Mouse (Mus musculus): Measurements from ENCODE around the gene Coq10b. TPM values are rescaled to one million over a fixed set of nuclear protein-coding genes. Genes with fewer than 3 reads are reported as not detected.
"Not testable (repeated sequence)": the region's sequence is repeated elsewhere in the genome, so short reads cannot be mapped to it uniquely, and the experiment has no call there.

Coq10b gene
- 31.0 and 31.3 TPM in 2 replicates for polyA plus RNA-seq (2016; fragmentation: Nextera tagmentation; extraction: Ambion mirVana)

- peak within 1 kb of the TSS; percentile 78 for H3K27ac ChIP-seq
- peak within 1 kb of the TSS; percentile 92 for H3K4me3 ChIP-seq (replicated peaks)
- under 1% methylated on average over 46 of the region's 46 CpGs for WGBS
- H3K9ac ChIP-seq: peak within 1 kb of the TSS; percentile 74
- peaks cover 11% of the 10 kb centered on the region for H3K4me1 ChIP-seq
- ATAC-seq (ENCODE audit: low FRiP score): peak; percentile 100
- H3K27me3 ChIP-seq: peaks cover 5% of the 10 kb centered on the region; the same call in 1 of the 2 replicates
- H3K9me3 ChIP-seq: no peaks in the 10 kb centered on the region
- peak within 1 kb of the TSS; percentile 82 for H3K4me2 ChIP-seq
- peaks cover 6% of the 10 kb centered on the region; the same call in 1 of the 2 replicates for H3K36me3 ChIP-seq (replicated peaks)
Observed at GRCm38 (mm10) chr1:55052355-55052953, at the start of gene Coq10b. Gene Coq10b (plus strand): TSS chr1:55052770.

- not testable (repeated sequence) for H3K9me3 ChIP-seq; H3K4me2 ChIP-seq; H3K27me3 ChIP-seq; H3K4me3 ChIP-seq (replicated peaks); H3K4me1 ChIP-seq; H3K9ac ChIP-seq; ATAC-seq (ENCODE audit: low FRiP score); H3K27ac ChIP-seq
- 94% methylated on average over 2 of the region's 2 CpGs for WGBS
- peaks cover 71% of the 10 kb centered on the region for H3K36me3 ChIP-seq (replicated peaks)
Observed at GRCm38 (mm10) chr1:55008313-55008712, 44.3 kb upstream of the Coq10b start.

GRCm38 (mm10) chr1:55012513-55012912, 40.1 kb upstream of the Coq10b start:
- no peak overlapping the region for H3K9ac ChIP-seq
- ATAC-seq (ENCODE audit: low FRiP score): no peak

GRCm38 (mm10) chr1:55021907-55022306, 30.7 kb upstream of the Coq10b start:
- Histone ChIP-seq H3K9ac (no peak overlapping the region), H3K36me3 (replicated peaks) (peaks cover 20% of the 10 kb centered on the region)

More at GRCm38 (mm10) chr1:55012513-55012912, 40.1 kb upstream of the Coq10b start:
- Histone ChIP-seq H3K27ac (no peak overlapping the region), H3K27me3 (no peaks in the 10 kb centered on the region), H3K4me2 (no peak overlapping the region), H3K36me3 (replicated peaks) (peaks cover 70% of the 10 kb centered on the region), H3K4me1 (no peaks in the 10 kb centered on the region), H3K4me3 (replicated peaks) (no peak overlapping the region), H3K9me3 (no peaks in the 10 kb centered on the region)
- 56% methylated on average over 3 of the region's 3 CpGs for WGBS

GRCm38 (mm10) chr1:55025656-55026430, 26.7 kb upstream of the Coq10b start:
- H3K36me3 ChIP-seq (replicated peaks): no peaks in the 10 kb centered on the region
- 21% methylated on average over 10 of the region's 10 CpGs for WGBS
- H3K27me3 ChIP-seq: no peaks in the 10 kb centered on the region
- H3K4me2 ChIP-seq: peak overlapping the region; percentile 78
- no peak for ATAC-seq (ENCODE audit: low FRiP score)
- H3K4me1 ChIP-seq: peaks cover 11% of the 10 kb centered on the region
- H3K9ac ChIP-seq: peak overlapping the region; percentile 88
- H3K27ac ChIP-seq: no peak overlapping the region
- H3K9me3 ChIP-seq: no peaks in the 10 kb centered on the region
- peak overlapping the region; percentile 98 for H3K4me3 ChIP-seq (replicated peaks)

More at GRCm38 (mm10) chr1:55021907-55022306, 30.7 kb upstream of the Coq10b start:
- Histone ChIP-seq H3K27me3 (no peaks in the 10 kb centered on the region), H3K4me1 (peaks cover 9% of the 10 kb centered on the region), H3K27ac (no peak overlapping the region), H3K4me2 (no peak overlapping the region), H3K9me3 (no peaks in the 10 kb centered on the region), H3K4me3 (replicated peaks) (no peak overlapping the region)
- no peak for ATAC-seq (ENCODE audit: low FRiP score)

GRCm38 (mm10) chr1:55026444-55027252, 25.9 kb upstream of the Coq10b start:
- Histone ChIP-seq H3K4me3 (replicated peaks) (peak overlapping the region; percentile 98), H3K4me2 (peak overlapping the region; percentile 78), H3K36me3 (replicated peaks) (no peaks in the 10 kb centered on the region), H3K9ac (peak overlapping the region; percentile 88), H3K4me1 (peaks cover 11% of the 10 kb centered on the region), H3K9me3 (no peaks in the 10 kb centered on the region), H3K27ac (peak overlapping the region; percentile 86), H3K27me3 (no peaks in the 10 kb centered on the region)
- peak; percentile 74 for ATAC-seq (ENCODE audit: low FRiP score)
- under 1% methylated on average over 55 of the region's 55 CpGs for WGBS

- Histone ChIP-seq H3K4me3 (replicated peaks) (peak within 1 kb of the TSS; percentile 98), H3K4me1 (peaks cover 11% of the 10 kb centered on the region), H3K27ac (peak within 1 kb of the TSS; percentile 86), H3K36me3 (replicated peaks) (no peaks in the 10 kb centered on the region), H3K27me3 (no peaks in the 10 kb centered on the region), H3K4me2 (peak within 1 kb of the TSS; percentile 78), H3K9me3 (no peaks in the 10 kb centered on the region), H3K9ac (peak within 1 kb of the TSS; percentile 88)
- ATAC-seq (ENCODE audit: low FRiP score): peak; percentile 99
- 2% methylated on average over 46 of the region's 46 CpGs for WGBS
Observed at GRCm38 (mm10) chr1:55027253-55027801, 25.2 kb upstream of the Coq10b start, which contains the start of gene Sf3b1. Gene Sf3b1 (minus strand): TSS chr1:55027481.

DNA sequence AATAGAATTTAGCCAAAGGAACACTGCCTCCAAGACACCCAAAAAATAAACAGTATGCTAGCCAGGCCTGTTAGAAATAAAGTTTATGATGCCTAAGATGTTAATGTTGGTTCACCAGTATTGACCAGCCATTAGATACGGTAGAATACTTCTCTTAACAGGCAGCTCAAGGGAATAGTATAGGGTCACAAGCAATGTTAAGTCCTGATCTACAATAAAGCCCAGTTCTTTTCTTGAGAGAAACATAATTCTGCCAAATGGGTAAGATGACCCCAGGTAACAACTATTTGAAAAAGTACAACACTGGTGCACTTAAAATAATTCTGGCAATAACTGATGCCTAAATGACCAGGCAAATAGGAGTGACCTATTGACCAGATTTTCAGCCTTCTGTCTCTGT, 24.6 kb upstream of the Coq10b start:
- Histone ChIP-seq H3K27ac (no peak overlapping the region), H3K27me3 (no peaks in the 10 kb centered on the region), H3K4me2 (peak overlapping the region; percentile 53), H3K36me3 (replicated peaks) (no peaks in the 10 kb centered on the region), H3K9ac (peak overlapping the region; percentile 88; the same call in 1 of the 2 replicates), H3K4me1 (peaks cover 11% of the 10 kb centered on the region), H3K9me3 (no peaks in the 10 kb centered on the region), H3K4me3 (replicated peaks) (peak overlapping the region; percentile 98)
- 96% methylated on average over 1 of the region's 1 CpGs for WGBS
- peak; percentile 9 for ATAC-seq (ENCODE audit: low FRiP score)

DNA sequence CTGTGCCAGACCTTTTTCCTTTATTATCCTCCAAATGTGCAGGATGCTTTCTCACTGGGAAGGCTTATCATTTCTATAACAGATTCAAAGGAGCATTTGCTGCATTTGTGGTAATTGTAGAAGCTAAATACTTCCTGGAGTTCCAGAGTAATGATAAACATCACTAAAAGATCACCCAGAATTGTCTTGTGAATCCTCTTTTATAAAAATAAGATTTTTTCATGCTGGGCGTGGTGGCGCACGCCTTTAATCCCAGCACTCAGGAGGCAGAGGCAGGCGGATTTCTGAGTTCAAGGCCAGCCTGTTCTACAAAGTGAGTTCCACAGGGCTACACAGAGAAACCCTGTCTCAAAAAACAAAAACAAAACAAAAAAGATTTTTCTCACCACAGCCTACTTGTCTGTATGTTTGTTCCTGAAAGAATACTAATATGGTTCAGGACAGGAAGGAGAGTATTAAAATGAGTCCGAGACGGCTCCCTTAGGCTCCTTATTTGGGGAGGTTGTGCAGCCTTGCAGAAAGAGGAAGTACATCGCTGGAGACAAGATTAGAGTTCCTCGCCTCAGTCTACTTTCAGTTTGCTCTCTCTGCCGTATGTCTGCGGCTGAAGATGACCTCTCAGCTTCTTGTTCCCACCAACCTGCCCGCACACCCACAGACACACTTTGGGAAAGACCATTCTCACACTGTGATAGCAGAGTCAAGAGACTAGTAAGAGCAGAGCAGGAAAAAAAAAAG, 23.9 kb upstream of the Coq10b start:
- Histone ChIP-seq H3K4me2 (no peak overlapping the region), H3K4me3 (replicated peaks) (no peak overlapping the region), H3K9me3 (no peaks in the 10 kb centered on the region), H3K27ac (no peak overlapping the region), H3K27me3 (no peaks in the 10 kb centered on the region), H3K36me3 (replicated peaks) (no peaks in the 10 kb centered on the region), H3K4me1 (peaks cover 11% of the 10 kb centered on the region), H3K9ac (no peak overlapping the region)
- ATAC-seq (ENCODE audit: low FRiP score): no peak
- WGBS: 91% methylated on average over 11 of the region's 11 CpGs

DNA sequence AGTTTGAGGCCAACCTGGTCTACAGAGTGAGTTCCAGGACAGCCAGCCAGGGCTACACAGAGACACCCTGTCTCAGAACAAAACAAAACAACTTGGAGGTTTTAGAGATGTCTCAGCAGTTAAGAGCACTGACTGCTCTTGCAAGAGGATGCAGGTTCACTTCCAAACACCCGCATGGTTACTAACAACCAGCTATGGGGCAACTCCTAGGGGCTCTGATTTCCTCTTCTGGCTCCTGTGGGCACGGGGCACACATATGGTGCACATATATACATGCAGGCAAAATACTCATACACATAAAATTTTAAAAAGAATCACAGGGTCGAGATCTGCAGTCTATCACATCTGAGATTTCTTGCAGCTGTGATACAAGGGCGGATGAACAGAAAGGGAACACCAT, 23.1 kb upstream of the Coq10b start:
- no peak overlapping the region for H3K4me3 ChIP-seq (replicated peaks)
- no peaks in the 10 kb centered on the region for H3K9me3 ChIP-seq
- peaks cover 11% of the 10 kb centered on the region for H3K4me1 ChIP-seq
- H3K27ac ChIP-seq: no peak overlapping the region
- WGBS: 72% methylated on average over 4 of the region's 4 CpGs
- no peak overlapping the region for H3K9ac ChIP-seq
- H3K36me3 ChIP-seq (replicated peaks): no peaks in the 10 kb centered on the region
- ATAC-seq (ENCODE audit: low FRiP score): no peak
- no peak overlapping the region for H3K4me2 ChIP-seq
- no peaks in the 10 kb centered on the region for H3K27me3 ChIP-seq

GRCm38 (mm10) chr1:55031026-55031779, 21.4 kb upstream of the Coq10b start:
- Histone ChIP-seq H3K9ac (no peak overlapping the region), H3K4me1 (0 out of 2 replicates have a peak, but pooled peaks cover 2% of the 10 kb centered on the region), H3K27me3 (no peaks in the 10 kb centered on the region), H3K4me3 (replicated peaks) (no peak overlapping the region), H3K27ac (no peak overlapping the region), H3K9me3 (no peaks in the 10 kb centered on the region), H3K4me2 (no peak overlapping the region), H3K36me3 (replicated peaks) (no peaks in the 10 kb centered on the region)
- ATAC-seq (ENCODE audit: low FRiP score): no peak
